Mouse (Mus musculus) limb, embryonic 12.5 days (tissue): Measurements from ENCODE around the gene Ear1. TPM values are rescaled to one million over a fixed set of nuclear protein-coding genes. Genes with fewer than 3 reads are reported as not detected.
A peak's percentile ranks its signal among the peaks of the same experiment; 100 is the strongest.
"Not testable (repeated sequence)": the region's sequence is repeated elsewhere in the genome, so short reads cannot be mapped to it uniquely, and the experiment has no call there.

Experiments
- ATAC-seq: fragments of 200-750 bp; cut with Nextera tagmentation; 2 replicates; pipeline ENCODE4 v1.8.0; 2017; ENCODE audit warnings: low read depth, moderate TSS enrichment; ENCODE audit not compliant: insufficient number of reproducible peaks, insufficient read depth, low FRiP score, low TSS enrichment
- H3K27ac ChIP-seq: fragments of 300-500 bp; sonication (generic); 2 replicates; pipeline ENCODE4 v1.5.1; 2016; ENCODE audit warnings: mild to moderate bottlenecking, moderate library complexity
- H3K27me3 ChIP-seq: fragments of 300-500 bp; sonication (generic); 2 replicates; pipeline ENCODE4 v1.6.1; 2016; ENCODE audit warnings: mild to moderate bottlenecking, moderate library complexity
- H3K36me3 ChIP-seq: fragments of 300-500 bp; sonication (generic); 2 replicates; pipeline ENCODE4 v1.6.1; 2016; ENCODE audit warnings: mild to moderate bottlenecking, moderate library complexity
- H3K4me1 ChIP-seq: fragments of 300-500 bp; sonication (generic); replicated peaks from 2 replicates; pipeline ENCODE4 v1.6.1; 2016
- H3K4me2 ChIP-seq: fragments of 300-500 bp; sonication (generic); 2 replicates; pipeline ENCODE4 v1.6.1; 2016; ENCODE audit warnings: mild to moderate bottlenecking, moderate library complexity
- H3K4me3 ChIP-seq: fragments of 300-500 bp; sonication (generic); replicated peaks from 2 replicates; pipeline ENCODE4 v1.5.1; 2016; ENCODE audit warnings: mild to moderate bottlenecking
- H3K9ac ChIP-seq: fragments of 300-500 bp; sonication (generic); replicated peaks from 2 replicates; pipeline ENCODE4 v1.6.1; 2016; ENCODE audit warnings: mild to moderate bottlenecking, moderate library complexity
- H3K9me3 ChIP-seq: fragments of 300-500 bp; sonication (generic); 2 replicates; pipeline ENCODE4 v1.6.1; 2016; ENCODE audit warnings: mild to moderate bottlenecking, moderate library complexity
- WGBS: fragments of 180-500 bp; shearing (Covaris S2); methylation state at CpG from one replicate; pipeline ENCODE4 v1.1.7; 2016; 5-methylcytosine and 5-hydroxymethylcytosine counted together
- polyA plus RNA-seq: library from polyadenylated mRNA; unstranded; fragments of >200 nt; fragmentation: Nextera tagmentation; extraction: Ambion mirVana; gene quantifications from 2 replicates; pipeline ENCODE4 v1.2.1, GENCODE M21; 2016

The Ear1 gene
- polyA plus RNA-seq, 1 experiment from 2014 or later, result not detected

DNA sequence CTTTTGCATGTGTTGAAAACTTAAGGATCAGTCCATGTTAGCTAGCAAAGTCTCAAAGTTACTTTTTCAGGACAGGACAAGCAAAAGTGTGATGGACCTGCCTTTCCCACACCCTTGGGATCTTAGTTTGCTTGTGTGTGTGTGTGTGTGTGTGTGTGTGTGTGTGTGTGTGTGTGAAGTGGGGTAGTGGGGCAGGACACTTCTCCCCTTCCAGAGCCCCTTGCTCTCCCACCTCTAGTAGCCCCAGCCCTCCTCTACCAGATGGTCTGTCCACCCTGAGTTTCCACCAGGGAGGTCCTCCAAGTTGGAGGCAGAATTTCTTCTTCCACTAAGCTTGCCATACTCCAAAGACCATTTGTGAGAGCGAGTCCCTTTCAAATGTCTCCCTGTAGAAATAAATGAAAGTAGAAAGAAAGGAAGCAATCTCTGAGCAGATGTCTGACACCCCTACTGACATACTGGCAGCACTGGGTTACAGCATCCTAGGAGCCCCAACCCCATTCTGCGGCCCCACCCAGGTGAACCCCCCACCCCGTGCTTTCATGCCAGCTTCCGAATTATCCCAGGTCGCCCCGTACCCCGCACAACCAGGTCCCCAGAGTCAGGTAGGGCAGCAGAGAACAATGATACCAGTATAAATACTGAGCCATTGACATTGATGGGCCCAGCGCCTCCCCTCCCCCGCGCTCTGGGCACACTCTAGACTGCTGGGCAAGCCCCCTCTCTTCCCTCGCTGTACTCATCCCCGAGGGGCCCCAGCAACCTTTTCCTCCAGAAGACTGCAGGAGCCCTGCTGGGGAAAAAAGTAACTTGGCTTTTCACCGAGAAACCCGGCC is 79.0 kb downstream of the Ear1 start:
- no peaks in the 10 kb centered on the region for H3K36me3 ChIP-seq
- no peaks in the 10 kb centered on the region for H3K9me3 ChIP-seq
- H3K4me2 ChIP-seq, result peak overlapping the region; percentile 48
- H3K4me3 ChIP-seq, result peak overlapping the region; percentile 18
- ATAC-seq, result peak; percentile 75
- no peaks in the 10 kb centered on the region for H3K27me3 ChIP-seq
- WGBS, result 18% methylated on average over 14 of the region's 14 CpGs
- H3K27ac ChIP-seq, result no peak overlapping the region
- no peak overlapping the region; the same call in 1 of the 2 replicates for H3K9ac ChIP-seq
- no peaks in the 10 kb centered on the region for H3K4me1 ChIP-seq

DNA sequence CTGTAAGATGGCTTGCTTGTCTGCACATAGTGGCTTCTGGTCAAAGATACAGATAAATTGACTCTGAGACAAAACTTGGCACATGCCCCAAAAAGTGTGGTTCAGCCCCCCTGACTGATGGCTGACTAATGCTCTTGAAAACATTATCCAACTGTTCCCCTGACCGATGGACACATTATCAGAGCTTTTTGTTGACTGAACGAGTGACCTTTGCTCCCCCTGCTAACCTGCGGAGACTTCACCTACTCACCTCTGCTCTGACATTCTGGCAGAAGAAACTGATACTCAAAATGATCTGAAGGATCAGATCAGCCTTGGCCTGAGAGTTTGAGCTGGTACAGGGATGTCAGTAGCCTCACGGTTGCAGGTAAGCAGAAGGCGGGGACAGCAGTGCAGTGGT is 81.5 kb downstream of the Ear1 start:
- H3K9me3 ChIP-seq, H3K27ac ChIP-seq, H3K4me2 ChIP-seq, H3K4me1 ChIP-seq, H3K9ac ChIP-seq, H3K27me3 ChIP-seq, H3K4me3 ChIP-seq, ATAC-seq, H3K36me3 ChIP-seq: not testable (repeated sequence)
- WGBS, result 82% methylated on average over 5 of the region's 5 CpGs

DNA sequence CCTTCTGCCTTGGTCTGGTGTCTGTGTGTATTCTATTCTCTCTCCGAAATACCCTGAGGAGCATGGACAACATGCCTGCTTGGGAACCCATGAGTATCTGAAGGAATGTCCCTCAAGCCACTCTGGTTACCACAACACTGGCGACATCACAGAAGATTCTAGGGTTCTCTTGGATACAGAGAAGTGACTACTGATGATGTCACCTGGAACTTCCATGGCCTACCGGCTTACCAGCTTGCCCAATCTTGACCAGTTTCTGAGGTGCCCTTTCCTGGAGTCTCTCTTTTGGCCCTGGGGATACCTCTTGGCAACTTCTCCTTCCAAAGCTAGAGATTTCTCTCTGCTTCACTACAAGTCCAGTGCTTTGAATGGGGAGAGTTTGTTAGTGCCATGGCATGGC is 90.7 kb downstream of the Ear1 start, which contains the start of gene Gm8180:
Gene Gm8180, minus strand, starts transcription at position 101 of the 400 bp plus-strand sequence.
- H3K9ac ChIP-seq, H3K4me3 ChIP-seq, H3K27me3 ChIP-seq, ATAC-seq, H3K9me3 ChIP-seq, H3K27ac ChIP-seq, H3K4me1 ChIP-seq, H3K36me3 ChIP-seq, H3K4me2 ChIP-seq: not testable (repeated sequence)
- WGBS, result 88% methylated on average over 3 of the region's 3 CpGs

Other genes with a start within 250 kb of the Ear1 start
- gene Gm8165, start 198.3 kb downstream of the Ear1 start, polyA plus RNA-seq, result not detected in 2 replicates
- gene Gm7324, start 177.7 kb downstream of the Ear1 start, polyA plus RNA-seq, result 1.9 and 2.0 TPM in 2 replicates
- not detected in 2 replicates for gene Gm16506, start 148.0 kb downstream of the Ear1 start, polyA plus RNA-seq
- gene Gm6526, start 127.7 kb downstream of the Ear1 start, polyA plus RNA-seq, result not detected in 2 replicates
- gene Gm8180, start 90.8 kb downstream of the Ear1 start, polyA plus RNA-seq, result not detected in 2 replicates
- not detected in 2 replicates for gene Ear10, start 48.0 kb upstream of the Ear1 start, polyA plus RNA-seq
- 11.3 and 11.9 TPM in 2 replicates for gene Gm8113, start 49.9 kb upstream of the Ear1 start, polyA plus RNA-seq
- not detected in 2 replicates for gene Ang5, start 81.6 kb upstream of the Ear1 start, polyA plus RNA-seq
- not detected in 2 replicates for gene Ang6, start 126.8 kb upstream of the Ear1 start, polyA plus RNA-seq
- gene Ear2, start 227.1 kb upstream of the Ear1 start, polyA plus RNA-seq, result not detected in 2 replicates
- gene Gm3327, start 248.3 kb upstream of the Ear1 start, polyA plus RNA-seq, result not detected in 2 replicates